Mouse (Mus musculus) kidney, embryonic 14.5 days (tissue): Measurements from ENCODE around the gene Gm10073. TPM values are rescaled to one million over a fixed set of nuclear protein-coding genes. Genes with fewer than 3 reads are reported as not detected.
"Not testable (repeated sequence)": the region's sequence is repeated elsewhere in the genome, so short reads cannot be mapped to it uniquely, and the experiment has no call there.

Source experiments
- ATAC-seq: fragments of 200-750 bp; cut with Nextera tagmentation; 2 replicates; pipeline ENCODE4 v1.8.0; 2017; ENCODE audit warnings: moderate number of reproducible peaks, mild to moderate bottlenecking, moderate TSS enrichment, moderate library complexity; ENCODE audit not compliant: low FRiP score, low TSS enrichment
- H3K27ac ChIP-seq: fragments of 300-500 bp; sonication (generic); 2 replicates; pipeline ENCODE4 v1.5.1; 2014; ENCODE audit warnings: low read depth, mild to moderate bottlenecking, low read length, moderate library complexity, mixed read lengths
- H3K27me3 ChIP-seq: fragments of 300-500 bp; sonication (generic); 2 replicates; pipeline ENCODE4 v1.6.1; 2014; ENCODE audit warnings: mild to moderate bottlenecking, low read length; ENCODE audit not compliant: control insufficient read depth, insufficient read depth
- H3K36me3 ChIP-seq: fragments of 300-500 bp; sonication (generic); 2 replicates; pipeline ENCODE4 v1.6.1; 2014; ENCODE audit warnings: low read length, mixed read lengths; ENCODE audit not compliant: control insufficient read depth, insufficient read depth
- H3K4me1 ChIP-seq: fragments of 300-500 bp; sonication (generic); 2 replicates; pipeline ENCODE4 v1.6.1; 2014; ENCODE audit warnings: low read length, mixed read lengths; ENCODE audit not compliant: control insufficient read depth, insufficient read depth
- H3K4me2 ChIP-seq: fragments of 300-500 bp; sonication (generic); replicated peaks from 2 replicates; pipeline ENCODE4 v1.6.1; 2014; ENCODE audit warnings: low read depth, mild to moderate bottlenecking, low read length
- H3K4me3 ChIP-seq: fragments of 300-500 bp; sonication (generic); 2 replicates; pipeline ENCODE4 v1.5.1; 2014; ENCODE audit warnings: mild to moderate bottlenecking, low read length
- H3K9ac ChIP-seq: fragments of 300-500 bp; sonication (generic); 2 replicates; pipeline ENCODE4 v1.6.1; 2014; ENCODE audit warnings: low read depth, mild to moderate bottlenecking, low read length, moderate library complexity
- H3K9me3 ChIP-seq: fragments of 300-500 bp; sonication (generic); 2 replicates; pipeline ENCODE4 v1.6.1; 2016; ENCODE audit warnings: low read length; ENCODE audit not compliant: control insufficient read depth
- WGBS: fragments of 180-500 bp; shearing (Covaris S2); extraction: QIAGEN DNeasy Blood & Tissue Kit; methylation state at CpG from one replicate; pipeline ENCODE4 v1.1.7; 2014; 5-methylcytosine and 5-hydroxymethylcytosine counted together
- polyA plus RNA-seq: library from polyadenylated mRNA; unstranded; fragments of >200 nt; fragmentation: Nextera tagmentation; extraction: Ambion mirVana; gene quantifications from 2 replicates; pipeline ENCODE4 v1.2.1, GENCODE M21; 2014

Gene Gm10073
- polyA plus RNA-seq, 1 experiment from 2014 or later, result 11.6 TPM

DNA sequence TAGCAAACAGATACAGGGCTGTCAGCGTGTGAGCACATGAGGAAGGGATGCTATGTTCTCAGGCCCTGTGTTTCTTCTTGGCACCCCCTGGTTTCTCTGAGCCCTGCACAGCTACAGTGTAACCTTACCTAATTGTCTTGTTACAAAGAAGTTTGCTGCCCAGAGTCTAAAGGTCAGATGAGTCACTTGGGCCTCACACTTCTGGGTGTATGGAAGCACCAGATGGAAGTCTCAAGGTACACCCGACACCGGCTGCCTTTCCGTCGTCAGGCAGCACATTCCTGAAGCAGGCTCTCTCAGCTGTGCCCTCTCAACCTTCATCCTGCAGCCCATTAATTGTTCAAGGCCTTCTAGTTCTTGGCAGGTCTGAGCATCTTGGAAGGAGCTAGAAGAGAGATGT is 41.4 kb upstream of the Gm10073 start:
- Histone ChIP-seq H3K4me2 (no peak overlapping the region), H3K36me3 (no peaks in the 10 kb centered on the region), H3K9me3 (no peaks in the 10 kb centered on the region), H3K4me3 (no peak overlapping the region), H3K9ac (no peak overlapping the region), H3K27ac (no peak overlapping the region), H3K4me1 (peaks cover 9% of the 10 kb centered on the region; the same call in 1 of the 2 replicates), H3K27me3 (no peaks in the 10 kb centered on the region)
- ATAC-seq, result 0 out of 2 replicates have a peak, but pooled peaks have one; percentile 26
- WGBS, result 17% methylated on average over 5 of the region's 5 CpGs

DNA sequence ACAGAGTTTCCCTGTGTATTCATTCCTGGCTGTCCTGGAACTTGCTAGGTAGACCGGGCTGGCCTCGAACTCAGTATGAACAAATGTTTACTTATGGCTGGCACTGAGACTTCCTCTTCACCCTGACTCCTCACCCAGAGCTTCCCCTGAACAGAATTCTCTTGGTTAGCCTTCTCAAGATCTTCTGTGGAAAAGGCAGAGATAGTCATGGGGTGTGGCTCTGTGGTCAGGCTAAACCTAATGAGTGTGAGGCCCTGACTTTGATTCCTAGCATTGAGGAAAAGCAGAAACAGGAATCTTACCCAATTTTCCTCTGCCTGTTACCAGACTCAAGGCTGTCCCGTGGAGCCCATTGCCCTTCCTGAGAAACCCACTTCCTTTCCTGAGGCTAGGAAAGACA is 38.8 kb upstream of the Gm10073 start:
- H3K27me3 ChIP-seq, result no peaks in the 10 kb centered on the region
- no peak for ATAC-seq
- H3K4me1 ChIP-seq, result 0 out of 2 replicates have a peak, but pooled peaks cover 7% of the 10 kb centered on the region
- H3K36me3 ChIP-seq, result no peaks in the 10 kb centered on the region
- H3K9ac ChIP-seq, result no peak overlapping the region
- no peaks in the 10 kb centered on the region for H3K9me3 ChIP-seq
- WGBS, result 79% methylated on average over 3 of the region's 3 CpGs
- H3K27ac ChIP-seq, result no peak overlapping the region
- H3K4me2 ChIP-seq, result no peak overlapping the region
- H3K4me3 ChIP-seq, result no peak overlapping the region

DNA sequence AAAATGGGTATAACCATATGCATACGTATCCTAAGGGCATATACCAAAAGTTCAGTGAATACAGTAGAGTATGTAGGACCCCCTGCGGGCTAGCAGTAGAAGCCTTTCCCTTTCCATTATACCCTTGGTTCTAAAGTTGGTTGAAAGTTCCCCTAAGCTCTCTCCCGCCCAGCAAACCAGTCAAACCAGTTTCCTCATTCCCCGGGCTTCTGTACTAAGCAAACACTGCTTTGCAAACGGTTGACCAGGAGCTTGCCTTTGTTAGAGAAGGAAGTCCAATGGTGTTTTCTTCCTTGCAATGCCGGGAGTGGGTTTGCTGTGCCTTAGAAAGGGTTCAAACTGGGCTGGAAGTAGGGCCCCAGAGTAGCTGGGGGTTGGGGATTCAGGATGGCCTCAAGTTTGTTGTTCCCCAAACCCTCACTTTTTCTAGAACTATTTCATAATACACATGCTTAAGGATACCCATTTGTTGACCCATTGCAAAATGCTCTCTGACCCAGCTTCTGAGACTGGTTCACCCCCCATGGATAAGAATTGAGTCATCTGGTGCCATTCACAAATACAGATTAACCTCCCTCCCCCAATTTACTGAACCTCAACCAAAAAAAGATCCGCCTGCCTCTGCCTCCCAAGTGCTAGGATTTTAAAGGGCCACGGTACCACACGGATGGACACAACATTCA is 37.8 kb upstream of the Gm10073 start:
- Histone ChIP-seq H3K27me3 (peaks cover 1% of the 10 kb centered on the region; the same call in 1 of the 2 replicates), H3K9ac (no peak overlapping the region), H3K36me3 (no peaks in the 10 kb centered on the region), H3K4me2 (no peak overlapping the region), H3K27ac (peak overlapping the region; percentile 56; the same call in 1 of the 2 replicates), H3K4me3 (no peak overlapping the region), H3K4me1 (0 out of 2 replicates have a peak, but pooled peaks cover 4% of the 10 kb centered on the region), H3K9me3 (no peaks in the 10 kb centered on the region)
- WGBS, result 63% methylated on average over 9 of the region's 9 CpGs
- ATAC-seq, result no peak

DNA sequence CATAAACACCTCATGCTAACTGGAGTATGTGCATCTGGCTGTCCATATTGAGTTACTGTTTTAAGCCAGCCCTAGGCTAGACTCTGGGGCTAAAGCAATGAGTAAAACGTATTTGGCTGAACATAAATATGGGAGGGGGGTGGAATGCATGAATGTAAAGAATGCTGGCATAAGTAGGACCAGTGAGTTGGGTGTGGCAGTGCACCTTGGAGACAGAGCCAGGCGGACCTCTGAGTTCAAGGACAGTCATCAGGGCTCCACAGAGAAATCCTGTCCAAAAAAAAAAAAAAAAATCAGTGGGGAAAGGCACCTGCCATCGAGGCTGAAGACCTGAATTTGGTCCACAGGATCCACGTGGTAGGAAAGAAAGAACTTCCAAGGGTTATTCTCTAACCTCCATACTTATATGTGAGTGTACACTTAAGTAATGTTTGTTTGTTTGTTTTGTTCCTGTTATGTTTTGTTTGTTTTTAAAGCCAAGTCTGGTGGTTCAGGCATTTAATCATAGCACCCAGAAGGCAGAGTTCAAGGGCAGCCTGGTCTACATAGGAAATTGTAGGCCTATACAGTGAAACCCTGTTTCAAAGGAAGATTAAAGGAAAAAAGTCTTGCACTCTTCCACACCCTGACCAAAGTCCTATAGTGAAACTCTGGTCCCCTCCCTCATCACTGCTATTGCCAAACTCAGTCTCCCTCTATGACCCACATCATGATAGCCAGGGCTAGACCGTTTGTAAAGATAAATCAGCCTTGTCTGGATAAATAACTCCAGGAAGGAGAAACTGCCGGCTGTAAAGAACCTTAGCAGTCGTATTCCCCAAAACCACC is 36.0 kb upstream of the Gm10073 start:
- ATAC-seq, result no peak
- H3K9ac ChIP-seq, result no peak overlapping the region
- H3K4me1 ChIP-seq, result 0 out of 2 replicates have a peak, but pooled peaks cover 2% of the 10 kb centered on the region
- peaks cover 15% of the 10 kb centered on the region for H3K27me3 ChIP-seq
- H3K4me2 ChIP-seq, result no peak overlapping the region
- H3K4me3 ChIP-seq, result no peak overlapping the region
- H3K36me3 ChIP-seq, result no peaks in the 10 kb centered on the region
- no peaks in the 10 kb centered on the region for H3K9me3 ChIP-seq
- 73% methylated on average over 7 of the region's 7 CpGs for WGBS
- no peak overlapping the region for H3K27ac ChIP-seq

DNA sequence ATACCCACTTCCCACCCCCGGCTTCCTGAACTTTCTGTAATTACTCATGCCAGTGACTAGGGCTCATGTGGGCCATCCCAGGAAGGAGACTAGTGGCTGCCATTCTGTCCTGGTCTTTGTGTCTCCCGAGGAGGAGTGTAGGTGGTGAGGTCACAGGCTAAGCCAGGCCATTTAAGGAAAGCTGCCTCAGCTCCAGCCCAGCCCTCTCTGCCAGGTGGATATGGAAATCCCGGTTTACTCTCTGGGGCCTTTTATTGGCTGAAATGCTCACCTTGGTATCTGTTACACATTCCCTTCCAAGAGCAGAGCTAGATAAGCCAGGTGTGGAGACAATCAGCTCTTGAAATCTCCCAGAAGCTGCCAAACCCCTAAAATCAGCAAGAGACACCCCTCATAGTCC is 35.2 kb upstream of the Gm10073 start:
- H3K27ac ChIP-seq, result no peak overlapping the region
- no peaks in the 10 kb centered on the region for H3K9me3 ChIP-seq
- H3K4me1 ChIP-seq, result peaks cover 10% of the 10 kb centered on the region; the same call in 1 of the 2 replicates
- no peaks in the 10 kb centered on the region for H3K36me3 ChIP-seq
- peaks cover 23% of the 10 kb centered on the region for H3K27me3 ChIP-seq
- 19% methylated on average over 3 of the region's 3 CpGs for WGBS
- no peak overlapping the region for H3K9ac ChIP-seq
- no peak overlapping the region for H3K4me3 ChIP-seq
- no peak for ATAC-seq
- no peak overlapping the region for H3K4me2 ChIP-seq

DNA sequence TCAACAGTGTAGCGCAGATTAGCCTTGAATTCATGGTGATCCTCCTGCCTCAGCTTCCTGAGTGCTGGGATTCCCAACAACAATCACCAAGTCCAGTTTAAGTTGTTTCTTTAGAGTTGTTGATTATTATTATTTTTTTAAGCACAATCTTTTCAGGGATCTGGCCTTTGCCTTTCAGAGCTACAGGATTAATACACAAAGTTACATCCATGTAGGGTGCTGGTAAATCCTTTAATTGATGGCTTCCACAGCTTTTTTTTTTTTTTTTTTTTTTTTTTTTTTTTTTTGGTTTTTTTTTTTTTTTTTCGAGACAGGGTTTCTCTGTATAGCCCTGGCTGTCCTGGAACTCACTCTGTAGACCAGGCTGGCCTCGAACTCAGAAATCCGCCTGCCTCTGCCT is 34.5 kb upstream of the Gm10073 start:
- WGBS, result 89% methylated on average over 4 of the region's 4 CpGs
- H3K27me3 ChIP-seq, result peaks cover 30% of the 10 kb centered on the region
- H3K9ac ChIP-seq, result not testable (repeated sequence)

DNA sequence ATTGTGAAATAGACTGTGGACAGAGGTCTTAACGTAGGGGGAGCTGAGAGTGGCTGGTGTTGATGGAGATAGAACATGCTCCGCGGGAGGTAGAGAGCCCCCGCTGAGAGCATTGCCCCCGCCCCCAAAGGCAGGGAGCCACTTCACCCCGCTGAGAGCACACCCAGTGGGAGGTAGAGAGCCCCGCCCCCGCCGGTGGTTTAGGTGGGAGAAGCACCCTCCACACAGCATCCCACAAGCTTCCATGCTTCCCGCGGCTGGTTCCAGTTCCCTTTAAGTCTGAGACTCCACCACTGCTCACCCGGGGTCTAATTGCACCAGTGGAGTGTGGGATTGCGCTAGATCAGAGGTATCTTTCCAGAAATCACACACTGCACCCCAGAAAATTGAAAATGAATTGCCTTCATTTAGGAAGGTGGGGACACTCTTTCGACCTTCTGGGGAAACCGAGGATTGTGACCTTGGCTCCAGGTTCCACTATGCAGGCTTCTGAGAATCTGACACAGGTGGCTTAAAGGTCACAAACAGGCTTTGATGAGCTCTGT is 33.4 kb upstream of the Gm10073 start:
- Histone ChIP-seq H3K4me3 (no peak overlapping the region), H3K4me2 (no peak overlapping the region), H3K27ac (no peak overlapping the region), H3K36me3 (no peaks in the 10 kb centered on the region), H3K9ac (no peak overlapping the region), H3K4me1 (peaks cover 16% of the 10 kb centered on the region; the same call in 1 of the 2 replicates), H3K9me3 (no peaks in the 10 kb centered on the region), H3K27me3 (peaks cover 31% of the 10 kb centered on the region)
- ATAC-seq, result no peak
- 40% methylated on average over 15 of the region's 15 CpGs for WGBS

More for the DNA sequence above, 34.5 kb upstream of the Gm10073 start:
- H3K9me3 ChIP-seq, H3K4me3 ChIP-seq, H3K36me3 ChIP-seq, H3K4me2 ChIP-seq, H3K27ac ChIP-seq, ATAC-seq: not testable (repeated sequence)
- H3K4me1 ChIP-seq, result peaks cover 15% of the 10 kb centered on the region; the same call in 1 of the 2 replicates

DNA sequence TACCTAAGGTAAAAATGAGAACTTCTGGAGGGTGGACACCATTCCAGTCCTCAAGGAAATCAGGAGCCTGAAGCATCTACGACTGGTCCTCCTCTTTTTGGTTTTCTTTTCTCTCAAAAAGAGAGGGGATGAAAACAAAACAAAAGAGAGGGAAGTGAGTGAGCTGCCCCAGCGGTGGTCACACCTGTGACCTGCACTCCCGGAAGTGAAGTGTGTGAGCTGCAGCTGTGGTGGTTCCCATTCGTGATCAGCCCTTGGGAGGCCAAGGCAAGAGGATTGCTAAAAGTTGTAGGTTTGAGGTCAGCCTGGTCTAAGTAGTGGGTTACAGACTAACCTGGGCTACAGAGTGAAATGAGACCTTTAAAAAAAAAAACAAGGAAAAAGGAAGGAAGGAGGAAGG is 32.9 kb upstream of the Gm10073 start:
- Histone ChIP-seq H3K9ac (no peak overlapping the region), H3K36me3 (no peaks in the 10 kb centered on the region), H3K27ac (no peak overlapping the region), H3K4me3 (no peak overlapping the region), H3K4me1 (peaks cover 16% of the 10 kb centered on the region; the same call in 1 of the 2 replicates), H3K27me3 (peaks cover 31% of the 10 kb centered on the region), H3K9me3 (no peaks in the 10 kb centered on the region), H3K4me2 (no peak overlapping the region)
- WGBS, result 57% methylated on average over 4 of the region's 4 CpGs
- ATAC-seq, result no peak
